In genomic region chr9:120539662-120540251, GRCm38 (mm10) we compare ENCODE assay signal across 8 mouse cellular contexts. TPM values are rescaled to one million over a fixed set of nuclear protein-coding genes. Genes with fewer than 3 reads are reported as not detected.
DNase-seq lines count a peak whose midpoint lies in the region; ATAC-seq and TF ChIP-seq lines count a peak whose summit lies in the region.

Gene Entpd3, plus strand, starts transcription at chr9:120539818.

- TF ChIP-seq EP300 in CH12.LX (IDR thresholded peaks at IDR 0.05; ENCODE audit: low read length), result no peak

- no peak for TF ChIP-seq POLR2A in CH12.LX (IDR thresholded peaks at IDR 0.05; ENCODE audit: low read depth, low read length)

- TF ChIP-seq RAD21 in CH12.LX (IDR thresholded peaks at IDR 0.05; ENCODE audit: low read depth, low read length), result no peak

- dilution Hi-C loops in CH12.LX (cut with MboI; ENCODE audit: extremely low pct_ligation_motif_present, extremely low pct_unique_long_range_greater_than_20kb, low sequenced_read_pairs), result no loop called here

- H3K9ac ChIP-seq in CH12.LX (ENCODE audit: insufficient read depth, low read depth), result no peak within 1 kb of the TSS
- H3K9ac ChIP-seq in stomach, embryonic 15.5 days, result peak within 1 kb of the TSS; percentile 47

- no peaks in the 10 kb centered on the region for H3K36me3 ChIP-seq in CH12.LX (replicated peaks in 1 of 2; ENCODE audit: control insufficient read depth in 1 of 2, insufficient read depth in 1 of 2, low read length in 1 of 2)
- H3K36me3 ChIP-seq in embryonic facial prominence, embryonic 10.5 days (replicated peaks), result no peaks in the 10 kb centered on the region
- no peaks in the 10 kb centered on the region for H3K36me3 ChIP-seq in hindbrain, embryonic 10.5 days
- no peaks in the 10 kb centered on the region for H3K36me3 ChIP-seq in midbrain, embryonic 10.5 days
- no peaks in the 10 kb centered on the region for H3K36me3 ChIP-seq in stomach, embryonic 15.5 days

- WGBS in embryonic facial prominence, embryonic 10.5 days, result 2% methylated on average over 31 of the region's 31 CpGs
- 2% methylated on average over 31 of the region's 31 CpGs for WGBS in hindbrain, embryonic 10.5 days
- under 1% methylated on average over 31 of the region's 31 CpGs for WGBS in midbrain, embryonic 10.5 days
- WGBS in stomach, embryonic 15.5 days, result 2% methylated on average over 31 of the region's 31 CpGs

- no peak within 1 kb of the TSS for H3K27ac ChIP-seq in CH12.LX (ENCODE audit: insufficient read depth, low read depth)
- peak within 1 kb of the TSS; percentile 51; the same call in 1 of the 2 replicates for H3K27ac ChIP-seq in embryonic facial prominence, embryonic 10.5 days (replicated peaks)
- peak within 1 kb of the TSS; percentile 62; the same call in 1 of the 2 replicates for H3K27ac ChIP-seq in hindbrain, embryonic 10.5 days
- H3K27ac ChIP-seq in midbrain, embryonic 10.5 days (replicated peaks), result peak within 1 kb of the TSS; percentile 35
- H3K27ac ChIP-seq in stomach, embryonic 15.5 days, result peak within 1 kb of the TSS; percentile 3

- H3K4me2 ChIP-seq in CH12.LX (ENCODE audit: insufficient read depth, low read depth, poor library complexity, severe bottlenecking), result peak within 1 kb of the TSS; percentile 90
- H3K4me2 ChIP-seq in stomach, embryonic 15.5 days, result peak within 1 kb of the TSS; percentile 86

- no peaks in the 10 kb centered on the region for H3K9me3 ChIP-seq in CH12.LX (replicated peaks; ENCODE audit: low read length)
- no peaks in the 10 kb centered on the region for H3K9me3 ChIP-seq in embryonic facial prominence, embryonic 10.5 days
- no peaks in the 10 kb centered on the region for H3K9me3 ChIP-seq in hindbrain, embryonic 10.5 days
- no peaks in the 10 kb centered on the region for H3K9me3 ChIP-seq in midbrain, embryonic 10.5 days (replicated peaks)
- no peaks in the 10 kb centered on the region for H3K9me3 ChIP-seq in stomach, embryonic 15.5 days

- in situ Hi-C loops in CH12.LX (cut with MboI; ENCODE audit: low pct_ligation_motif_present, low pct_unique_long_range_greater_than_20kb, low sequenced_read_pairs), result no loop called here

- TF ChIP-seq CTCF in CH12.LX (conservative IDR thresholded peaks at IDR 0.05 in 1 of 2, IDR thresholded peaks at IDR 0.05 in 1 of 2; ENCODE audit: low read depth in 2 of 2, low read length in 2 of 2), result no peak

- no peaks in the 10 kb centered on the region for H3K27me3 ChIP-seq in CH12.LX (replicated peaks)
- peaks cover 48% of the 10 kb centered on the region for H3K27me3 ChIP-seq in embryonic facial prominence, embryonic 10.5 days (replicated peaks; ENCODE audit: low read depth, poor library complexity, severe bottlenecking)
- H3K27me3 ChIP-seq in hindbrain, embryonic 10.5 days (ENCODE audit: insufficient read depth, poor library complexity, severe bottlenecking), result peaks cover 44% of the 10 kb centered on the region
- peaks cover 46% of the 10 kb centered on the region for H3K27me3 ChIP-seq in midbrain, embryonic 10.5 days (ENCODE audit: low read depth, poor library complexity, severe bottlenecking)
- no peaks in the 10 kb centered on the region for H3K27me3 ChIP-seq in stomach, embryonic 15.5 days (replicated peaks)

- H3K4me1 ChIP-seq in CH12.LX (ENCODE audit: control insufficient read depth in 1 of 2, insufficient read depth in 2 of 2), result peaks cover 5 to 20% of the 10 kb centered on the region in 2 experiments; a peak in 1 of 4 replicates
- peaks cover 27% of the 10 kb centered on the region for H3K4me1 ChIP-seq in embryonic facial prominence, embryonic 10.5 days
- peaks cover 32% of the 10 kb centered on the region for H3K4me1 ChIP-seq in hindbrain, embryonic 10.5 days (replicated peaks)
- H3K4me1 ChIP-seq in midbrain, embryonic 10.5 days, result peaks cover 25% of the 10 kb centered on the region
- H3K4me1 ChIP-seq in stomach, embryonic 15.5 days, result peaks cover 15% of the 10 kb centered on the region

- H3K4me3 ChIP-seq in CH12.LX (replicated peaks in 1 of 3; ENCODE audit: low read depth in 2 of 3, low read length in 2 of 3, poor library complexity in 1 of 3), result peak within 1 kb of the TSS in 1 of 3 experiments; percentile 21
- peak within 1 kb of the TSS; percentile 62 for H3K4me3 ChIP-seq in embryonic facial prominence, embryonic 10.5 days
- H3K4me3 ChIP-seq in hindbrain, embryonic 10.5 days, result peak within 1 kb of the TSS; percentile 56
- H3K4me3 ChIP-seq in midbrain, embryonic 10.5 days, result peak within 1 kb of the TSS; percentile 56
- peak within 1 kb of the TSS; percentile 44 for H3K4me3 ChIP-seq in stomach, embryonic 15.5 days (replicated peaks)

- DNase-seq in adrenal gland, adult 18-20 months (ENCODE audit: low spot score in 2 of 2), result peak; percentile 17 to 23
- no peak for DNase-seq in adrenal gland, adult 8-10 months
- no peak for DNase-seq in CH12.LX (ENCODE audit: extremely low read depth)
- peak; percentile 44 for DNase-seq in embryonic facial prominence, embryonic 10.5 days (ENCODE audit: low spot score)
- peak; percentile 18 for DNase-seq in hindbrain, embryonic 10.5 days (ENCODE audit: low spot score)
- DNase-seq in layer of hippocampus, postnatal 36 days, result peak; percentile 17 to 18
- peak; percentile 24 for DNase-seq in midbrain, embryonic 10.5 days (ENCODE audit: low spot score)

- H3K79me2 ChIP-seq in CH12.LX (replicated peaks; ENCODE audit: control insufficient read depth, extremely low read depth, insufficient read depth, poor library complexity, severe bottlenecking), result no peaks in the 10 kb centered on the region

- ATAC-seq in stomach, embryonic 15.5 days (ENCODE audit: insufficient read depth, low FRiP score, low read depth), result peak; percentile 28; the same call in 1 of the 2 replicates

TF ChIP-seq in CH12.LX, 34 proteins besides CTCF, POLR2A, EP300 and RAD21:
- no peak for TF ChIP-seq ETS1 (conservative IDR thresholded peaks at IDR 0.05; ENCODE audit: low read depth, low read length)
- no peak for TF ChIP-seq ELF1 (IDR thresholded peaks at IDR 0.05; ENCODE audit: low read depth, low read length)
- no peak for TF ChIP-seq ZC3H11A (IDR thresholded peaks at IDR 0.05; ENCODE audit: low read depth, low read length)
- TF ChIP-seq POLR2AphosphoS2 (IDR thresholded peaks at IDR 0.05; ENCODE audit: low read depth, low read length), result no peak
- no peak for TF ChIP-seq SIN3A (IDR thresholded peaks at IDR 0.05; ENCODE audit: low read length)
- TF ChIP-seq MAFK (IDR thresholded peaks at IDR 0.05; ENCODE audit: insufficient replicate concordance, low read length), result no peak
- TF ChIP-seq MAX (IDR thresholded peaks at IDR 0.05; ENCODE audit: low read length), result no peak
- TF ChIP-seq UBTF (IDR thresholded peaks at IDR 0.05; ENCODE audit: low read depth, low read length), result no peak
- TF ChIP-seq TCF12 (IDR thresholded peaks at IDR 0.05; ENCODE audit: low read depth, low read length), result no peak
- no peak for TF ChIP-seq RCOR1 (conservative IDR thresholded peaks at IDR 0.05; ENCODE audit: low read depth, low read length)

RNA-seq across cellular contexts. Expression of gene Entpd3, which starts in this region (rescaled TPM):
- total RNA-seq in adrenal gland, adult 18-20 months (2021), result 1 to 10 TPM in 1 of 2 experiments, not detected in 1; 3.0 TPM
- 1 to 10 TPM in 2 of 4 experiments, under 1 TPM in 2; 0.15 to 4.7 (median 1.6) TPM for total RNA-seq in adrenal gland, adult 8-10 months (2022)
- total RNA-seq in CH12.LX (2012; rRNA removed), result 0.04 TPM in 1 of 2 replicates, not detected in the other
- total RNA-seq in CH12.LX (2014; rRNA removed), result not detected in 2 replicates
- not detected in 2 replicates for polyA plus RNA-seq in CH12.LX (2012; ENCODE audit: insufficient read length, low read depth)
- polyA plus RNA-seq in embryonic facial prominence, embryonic 10.5 days (2016; fragmentation: Nextera tagmentation; extraction: Ambion mirVana), result 0.55 and 0.56 TPM in 2 replicates
- 0.25 and 0.41 TPM in 2 replicates for polyA plus RNA-seq in hindbrain, embryonic 10.5 days (2016; fragmentation: Nextera tagmentation; extraction: Ambion mirVana)
- 1 to 10 TPM; 7.0 to 7.4 TPM for total RNA-seq in layer of hippocampus, postnatal 36 days (2021)
- 0.06 and 0.07 TPM in 2 replicates for polyA plus RNA-seq in midbrain, embryonic 10.5 days (2016; fragmentation: Nextera tagmentation; extraction: Ambion mirVana)
- polyA plus RNA-seq in stomach, embryonic 15.5 days (2015; fragmentation: Nextera tagmentation; extraction: Ambion mirVana), result 5.5 and 5.7 TPM in 2 replicates

Comparison
In these comparisons a context has a peak if more than half of its experiments do, and no peak if none do; other contexts are left out.
1. DNase-seq: peak in adrenal gland, adult 18-20 months (2 of 2) and layer of hippocampus, postnatal 36 days (2 of 2); none in adrenal gland, adult 8-10 months (single experiment) and CH12.LX (single experiment).
2. Peak in DNase-seq, H3K4me3 ChIP-seq and H3K27ac ChIP-seq in embryonic facial prominence, embryonic 10.5 days; RNA of the gene not detected or under 1 TPM.
3. Peak in DNase-seq, H3K4me3 ChIP-seq and H3K27ac ChIP-seq in hindbrain, embryonic 10.5 days; RNA of the gene not detected or under 1 TPM.
4. Peak in DNase-seq, H3K4me3 ChIP-seq and H3K27ac ChIP-seq in midbrain, embryonic 10.5 days; RNA of the gene not detected or under 1 TPM.